Mouse (Mus musculus): ENCODE data around the gene Mettl13. TPM values are rescaled to one million over a fixed set of nuclear protein-coding genes. Genes with fewer than 3 reads are reported as not detected.

The Mettl13 gene
- polyA plus RNA-seq, 1 experiment from 2014 or later: 10.2 TPM

DNA sequence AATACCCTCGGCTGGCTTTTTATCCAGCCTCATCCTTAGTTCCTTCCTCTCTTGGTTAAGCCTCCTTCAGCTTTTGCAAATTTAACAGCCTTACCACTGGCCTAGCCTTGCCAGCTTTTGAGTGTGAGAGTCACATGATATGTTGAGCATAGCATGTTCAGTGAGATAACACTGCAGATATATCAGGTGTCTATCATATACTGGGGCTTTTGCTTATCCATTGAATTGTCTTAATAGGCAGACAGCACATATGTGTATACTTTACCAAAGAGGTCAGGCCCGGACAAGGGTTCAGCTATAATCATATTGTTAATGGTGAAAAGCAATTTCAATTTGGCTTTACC lies 38.4 kb downstream of the Mettl13 start:
- ATAC-seq (no peak), DNase-seq (ENCODE audit: low spot score) (no peak)
- H3K27ac ChIP-seq (ENCODE audit: low read depth, low read length): no peak overlapping the region
- no peak overlapping the region for H3K4me2 ChIP-seq (ENCODE audit: low read length)
- H3K27me3 ChIP-seq (replicated peaks; ENCODE audit: control insufficient read depth, insufficient read depth, low read length): no peaks in the 10 kb centered on the region
- no peaks in the 10 kb centered on the region for H3K4me1 ChIP-seq (ENCODE audit: control insufficient read depth, insufficient read depth, low read length)
- H3K36me3 ChIP-seq (ENCODE audit: control insufficient read depth, insufficient read depth, low read length): no peaks in the 10 kb centered on the region
- H3K9me3 ChIP-seq (replicated peaks; ENCODE audit: control insufficient read depth, low read length): no peaks in the 10 kb centered on the region
- H3K9ac ChIP-seq (ENCODE audit: low read length): no peak overlapping the region
- H3K4me3 ChIP-seq (ENCODE audit: low read depth, low read length): no peak overlapping the region
- WGBS: 86% methylated on average over 2 of the region's 2 CpGs

DNA sequence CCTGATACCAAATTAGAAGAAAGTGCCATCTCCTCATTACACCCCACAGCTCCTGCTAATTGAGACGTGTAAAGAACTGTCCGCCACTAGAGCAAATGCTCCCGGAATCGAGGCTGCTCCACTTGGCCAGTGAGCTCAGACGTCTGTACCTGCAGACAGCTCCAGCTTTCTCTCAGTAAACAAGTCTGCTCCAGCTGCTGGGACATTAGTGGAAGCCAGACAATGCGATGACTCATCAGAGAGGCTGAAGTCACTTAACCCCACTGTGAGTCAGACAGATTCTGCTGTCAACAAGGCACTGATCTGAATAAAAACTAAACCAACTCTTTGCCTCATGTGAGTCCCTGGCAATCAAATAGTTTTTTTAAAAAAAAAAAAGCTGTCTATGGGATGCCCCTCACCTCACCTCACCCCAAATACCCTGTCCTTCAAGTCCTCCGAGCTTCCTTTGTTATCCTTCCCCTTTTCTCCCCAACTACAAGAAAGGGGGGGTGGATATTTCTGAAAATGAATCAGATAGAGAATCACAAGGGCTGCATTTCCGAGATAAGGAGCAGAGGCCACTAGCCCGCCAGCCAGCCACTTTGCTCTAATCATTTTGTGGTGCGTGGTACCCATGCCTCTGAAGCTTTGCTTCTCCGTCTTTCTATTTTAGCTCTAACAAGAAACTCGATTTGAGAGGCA lies 38.9 kb downstream of the Mettl13 start:
- Histone ChIP-seq H3K4me3 (ENCODE audit: low read depth, low read length) (no peak overlapping the region), H3K27me3 (replicated peaks; ENCODE audit: control insufficient read depth, insufficient read depth, low read length) (no peaks in the 10 kb centered on the region), H3K27ac (ENCODE audit: low read depth, low read length) (no peak overlapping the region), H3K4me1 (ENCODE audit: control insufficient read depth, insufficient read depth, low read length) (no peaks in the 10 kb centered on the region), H3K4me2 (ENCODE audit: low read length) (no peak overlapping the region), H3K9me3 (replicated peaks; ENCODE audit: control insufficient read depth, low read length) (no peaks in the 10 kb centered on the region), H3K36me3 (ENCODE audit: control insufficient read depth, insufficient read depth, low read length) (no peaks in the 10 kb centered on the region), H3K9ac (ENCODE audit: low read length) (no peak overlapping the region)
- no peak for DNase-seq (ENCODE audit: low spot score)
- no peak for ATAC-seq
- 74% methylated on average over 12 of the region's 12 CpGs for WGBS

DNA sequence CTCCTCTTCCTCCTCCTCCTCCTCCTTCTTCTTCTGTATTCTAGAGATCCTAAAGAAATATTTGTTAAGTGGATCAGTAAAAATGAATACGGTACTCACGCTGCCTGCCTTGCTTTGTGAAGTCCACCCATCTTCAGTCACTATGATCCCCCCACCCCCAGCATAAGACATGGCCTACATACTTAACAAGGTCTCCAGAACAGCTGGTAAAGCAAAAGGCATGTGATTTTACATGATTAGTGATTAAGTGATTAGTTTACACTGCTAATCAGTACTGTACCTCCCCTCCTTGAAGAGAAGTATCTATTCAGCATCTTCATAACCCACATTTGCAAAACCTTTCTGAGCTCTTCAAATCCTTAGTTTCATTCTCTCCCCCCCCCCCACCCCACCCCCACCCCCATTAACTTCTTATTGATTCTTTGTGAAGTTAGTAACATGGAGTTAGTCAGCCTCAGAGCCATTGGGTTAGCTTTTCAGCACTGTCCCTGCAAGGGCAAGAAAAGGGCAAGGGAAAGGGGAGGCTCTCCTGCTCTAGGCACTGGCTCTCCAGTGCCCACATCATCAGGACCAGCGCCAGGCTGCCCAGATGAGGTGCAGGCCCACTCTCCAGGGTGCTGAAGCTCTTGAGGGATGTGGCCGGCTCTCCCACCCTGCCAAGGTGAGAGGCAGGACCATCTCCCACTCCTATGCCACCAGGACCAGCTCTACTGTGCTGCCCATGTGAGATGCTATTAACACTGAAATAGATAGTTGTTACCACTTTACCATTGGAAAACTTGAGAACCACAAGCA lies 39.9 kb downstream of the Mettl13 start:
- DNase-seq (ENCODE audit: low spot score) (peak; percentile 4), ATAC-seq (no peak)
- Histone ChIP-seq H3K4me3 (ENCODE audit: low read depth, low read length) (no peak overlapping the region), H3K36me3 (ENCODE audit: control insufficient read depth, insufficient read depth, low read length) (no peaks in the 10 kb centered on the region), H3K4me1 (ENCODE audit: control insufficient read depth, insufficient read depth, low read length) (no peaks in the 10 kb centered on the region), H3K27ac (ENCODE audit: low read depth, low read length) (no peak overlapping the region), H3K4me2 (ENCODE audit: low read length) (no peak overlapping the region), H3K9me3 (replicated peaks; ENCODE audit: control insufficient read depth, low read length) (no peaks in the 10 kb centered on the region), H3K27me3 (replicated peaks; ENCODE audit: control insufficient read depth, insufficient read depth, low read length) (no peaks in the 10 kb centered on the region), H3K9ac (ENCODE audit: low read length) (no peak overlapping the region)
- WGBS: 83% methylated on average over 4 of the region's 4 CpGs

DNA sequence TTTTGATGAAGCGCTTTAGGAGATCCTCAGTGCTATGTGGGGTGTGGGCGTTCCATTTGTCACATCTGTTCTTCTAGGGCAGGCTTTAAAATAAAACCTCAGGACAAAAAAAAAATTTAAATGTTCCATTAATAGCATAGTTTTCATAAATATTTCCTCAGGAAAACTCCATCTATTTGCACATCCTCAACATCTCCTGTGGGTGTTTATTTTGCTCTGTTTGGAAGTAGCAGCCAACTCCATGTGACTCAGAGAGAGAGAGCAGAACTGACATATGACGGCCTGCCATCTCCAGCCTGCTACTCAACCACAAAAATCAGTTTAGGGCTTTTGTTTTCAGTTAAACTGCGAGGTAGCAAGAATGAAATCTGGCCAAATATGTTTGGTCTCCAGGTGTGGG lies 41.8 kb downstream of the Mettl13 start:
- WGBS: 93% methylated on average over 4 of the region's 4 CpGs
- H3K9ac ChIP-seq (ENCODE audit: low read length): no peak overlapping the region
- H3K4me1 ChIP-seq (ENCODE audit: control insufficient read depth, insufficient read depth, low read length): no peaks in the 10 kb centered on the region
- DNase-seq (ENCODE audit: low spot score): no peak
- ATAC-seq: no peak
- no peaks in the 10 kb centered on the region for H3K36me3 ChIP-seq (ENCODE audit: control insufficient read depth, insufficient read depth, low read length)
- no peak overlapping the region for H3K4me2 ChIP-seq (ENCODE audit: low read length)
- no peak overlapping the region for H3K4me3 ChIP-seq (ENCODE audit: low read depth, low read length)
- H3K9me3 ChIP-seq (replicated peaks; ENCODE audit: control insufficient read depth, low read length): no peaks in the 10 kb centered on the region
- no peaks in the 10 kb centered on the region for H3K27me3 ChIP-seq (replicated peaks; ENCODE audit: control insufficient read depth, insufficient read depth, low read length)
- no peak overlapping the region for H3K27ac ChIP-seq (ENCODE audit: low read depth, low read length)

DNA sequence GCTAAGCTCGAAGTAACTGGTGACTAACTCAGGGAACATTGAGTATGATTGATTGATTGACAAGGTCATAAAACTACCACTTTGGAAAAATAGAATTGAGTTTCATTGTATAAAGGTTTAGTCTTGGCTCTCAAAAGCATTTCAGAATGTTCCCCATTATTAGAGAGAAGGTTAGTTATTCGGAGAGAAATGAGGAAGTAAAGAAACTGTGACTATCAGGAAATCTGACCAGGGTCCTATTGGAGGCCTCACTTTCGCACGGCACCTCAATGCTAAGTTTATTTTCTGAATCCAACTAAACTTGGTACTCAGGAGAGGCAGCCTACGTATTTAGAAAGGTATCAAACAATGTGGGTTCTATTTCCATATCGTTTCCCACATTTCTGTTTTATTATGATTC lies 42.7 kb downstream of the Mettl13 start:
- H3K36me3 ChIP-seq (ENCODE audit: control insufficient read depth, insufficient read depth, low read length): no peaks in the 10 kb centered on the region
- H3K27ac ChIP-seq (ENCODE audit: low read depth, low read length): no peak overlapping the region
- no peak overlapping the region for H3K4me2 ChIP-seq (ENCODE audit: low read length)
- WGBS: 86% methylated on average over 6 of the region's 6 CpGs
- no peaks in the 10 kb centered on the region for H3K9me3 ChIP-seq (replicated peaks; ENCODE audit: control insufficient read depth, low read length)
- no peak for DNase-seq (ENCODE audit: low spot score)
- no peak overlapping the region for H3K4me3 ChIP-seq (ENCODE audit: low read depth, low read length)
- no peaks in the 10 kb centered on the region for H3K27me3 ChIP-seq (replicated peaks; ENCODE audit: control insufficient read depth, insufficient read depth, low read length)
- no peaks in the 10 kb centered on the region for H3K4me1 ChIP-seq (ENCODE audit: control insufficient read depth, insufficient read depth, low read length)
- no peak overlapping the region for H3K9ac ChIP-seq (ENCODE audit: low read length)
- no peak for ATAC-seq

Other genes with a start within 250 kb of the Mettl13 start
- gene Dnm3, start 70.5 kb downstream of the Mettl13 start, polyA plus RNA-seq (2014; fragmentation: Nextera tagmentation; extraction: Ambion mirVana): 20.6 and 28.5 TPM in 2 replicates
- gene Vamp4, start 22.0 kb upstream of the Mettl13 start, polyA plus RNA-seq (2014; fragmentation: Nextera tagmentation; extraction: Ambion mirVana): 52.3 and 64.6 TPM in 2 replicates
- not detected in 2 replicates for gene Myoc, start 90.6 kb upstream of the Mettl13 start, polyA plus RNA-seq (2014; fragmentation: Nextera tagmentation; extraction: Ambion mirVana)
- not detected in 2 replicates for gene Myocos, start 109.7 kb upstream of the Mettl13 start, polyA plus RNA-seq (2014; fragmentation: Nextera tagmentation; extraction: Ambion mirVana)
- 100 and 130 TPM in 2 replicates for gene Prrc2c, start 192.0 kb upstream of the Mettl13 start, polyA plus RNA-seq (2014; fragmentation: Nextera tagmentation; extraction: Ambion mirVana)

Data from forebrain, embryonic 14.5 days (tissue).